In genomic region chr14:119005834-119006233, GRCm38 (mm10) we compare ENCODE assay signal across 8 mouse cellular contexts.
DNase-seq lines count a peak whose midpoint lies in the region; ATAC-seq and TF ChIP-seq lines count a peak whose summit lies in the region.

No protein-coding gene starts in this region.

- no peaks in the 10 kb centered on the region; the same call in 1 of the 2 replicates for H3K4me1 ChIP-seq in lung, embryonic 16.5 days (replicated peaks; ENCODE audit: control insufficient read depth, insufficient read depth, low read length)
- no peaks in the 10 kb centered on the region for H3K4me1 ChIP-seq in intestine, postnatal 0 days (replicated peaks; ENCODE audit: control insufficient read depth, insufficient read depth, low read length)
- H3K4me1 ChIP-seq in stomach, embryonic 14.5 days (ENCODE audit: control insufficient read depth, insufficient read depth, low read length) = no peaks in the 10 kb centered on the region

- no peak for TF ChIP-seq CTCF in intestine, postnatal 0 days (IDR thresholded peaks at IDR 0.05; ENCODE audit: low read depth)

- H3K27ac ChIP-seq in lung, embryonic 16.5 days (ENCODE audit: low read length) = no peak overlapping the region
- no peak overlapping the region for H3K27ac ChIP-seq in intestine, postnatal 0 days (ENCODE audit: low read depth, low read length)
- H3K27ac ChIP-seq in stomach, embryonic 14.5 days (ENCODE audit: low read length) = no peak overlapping the region

- peak; percentile 42 for DNase-seq in cerebellum, adult 9-11 months
- DNase-seq in cerebellum, postnatal 4 days (ENCODE audit: low spot score in 2 of 2) = no peak
- DNase-seq in lung, postnatal 4 days = no peak
- DNase-seq in gastrocnemius, adult 8-10 months (ENCODE audit: low spot score in 2 of 2) = no peak
- no peak for DNase-seq in frontal cortex, adult 2 months (ENCODE audit: extremely low spot score in 1 of 2, low spot score in 1 of 2)

- no peak overlapping the region for H3K4me3 ChIP-seq in lung, embryonic 16.5 days (ENCODE audit: low read length)
- H3K4me3 ChIP-seq in intestine, postnatal 0 days (ENCODE audit: low read depth, low read length) = peak overlapping the region; percentile 52
- H3K4me3 ChIP-seq in stomach, embryonic 14.5 days (ENCODE audit: low read depth, low read length) = peak overlapping the region; percentile 45; the same call in 1 of the 2 replicates

- no peaks in the 10 kb centered on the region for H3K9me3 ChIP-seq in lung, embryonic 16.5 days (ENCODE audit: control insufficient read depth, low read length)
- no peaks in the 10 kb centered on the region for H3K9me3 ChIP-seq in intestine, postnatal 0 days (ENCODE audit: control insufficient read depth)
- H3K9me3 ChIP-seq in stomach, embryonic 14.5 days (ENCODE audit: control insufficient read depth, low read depth, low read length) = no peaks in the 10 kb centered on the region

- peak overlapping the region; percentile 22; the same call in 1 of the 2 replicates for H3K4me2 ChIP-seq in lung, embryonic 16.5 days (ENCODE audit: low read depth, low read length)
- peak overlapping the region; percentile 83 for H3K4me2 ChIP-seq in intestine, postnatal 0 days (replicated peaks; ENCODE audit: low read depth)
- H3K4me2 ChIP-seq in stomach, embryonic 14.5 days (replicated peaks; ENCODE audit: low read depth, low read length) = no peak overlapping the region

- WGBS in lung, embryonic 16.5 days = 19% methylated on average over 5 of the region's 5 CpGs
- WGBS in intestine, postnatal 0 days = 15% methylated on average over 5 of the region's 5 CpGs
- 11% methylated on average over 5 of the region's 5 CpGs for WGBS in stomach, embryonic 14.5 days

- H3K36me3 ChIP-seq in lung, embryonic 16.5 days (ENCODE audit: control insufficient read depth, insufficient read depth, low read length) = peaks cover 5% of the 10 kb centered on the region
- H3K36me3 ChIP-seq in intestine, postnatal 0 days (ENCODE audit: control insufficient read depth, insufficient read depth) = no peaks in the 10 kb centered on the region; the same call in 1 of the 2 replicates
- peaks cover 4% of the 10 kb centered on the region; the same call in 1 of the 2 replicates for H3K36me3 ChIP-seq in stomach, embryonic 14.5 days (ENCODE audit: control insufficient read depth, insufficient read depth, low read length)

- H3K9ac ChIP-seq in lung, embryonic 16.5 days (ENCODE audit: low read length) = no peak overlapping the region
- no peak overlapping the region for H3K9ac ChIP-seq in intestine, postnatal 0 days (ENCODE audit: low read depth, low read length)
- H3K9ac ChIP-seq in stomach, embryonic 14.5 days (replicated peaks; ENCODE audit: low read depth, low read length) = no peak overlapping the region

- no peak for ATAC-seq in lung, embryonic 16.5 days (ENCODE audit: low read depth)
- no peak for ATAC-seq in intestine, postnatal 0 days
- no peak for ATAC-seq in stomach, embryonic 14.5 days (ENCODE audit: insufficient number of reproducible peaks, insufficient read depth, low FRiP score, low read depth)

- no peaks in the 10 kb centered on the region for H3K27me3 ChIP-seq in lung, embryonic 16.5 days (ENCODE audit: control insufficient read depth, insufficient read depth, low read depth, low read length)
- no peaks in the 10 kb centered on the region for H3K27me3 ChIP-seq in intestine, postnatal 0 days (replicated peaks; ENCODE audit: control insufficient read depth, insufficient read depth, low read length)
- H3K27me3 ChIP-seq in stomach, embryonic 14.5 days (ENCODE audit: control insufficient read depth, insufficient read depth, low read length) = no peaks in the 10 kb centered on the region
